Mouse (Mus musculus): ENCODE data around the gene Ncstn.

- TF ChIP-seq GATA1 (IDR thresholded peaks at IDR 0.05; ENCODE audit: borderline replicate concordance, low read length): no peak
- TF ChIP-seq FLI1 (IDR thresholded peaks at IDR 0.05; ENCODE audit: low read length): no peak
These were observed 36.5 kb upstream of the Ncstn start for GRCm38 (mm10) chr1:172119100-172119499.
